Mouse (Mus musculus) heart, postnatal 0 days (tissue): ENCODE measurements around the gene Fndc3a. TPM values are rescaled to one million over a fixed set of nuclear protein-coding genes. Genes with fewer than 3 reads are reported as not detected.

Experiments
- ATAC-seq: fragments of 200-750 bp; cut with Nextera tagmentation; 2 replicates; pipeline ENCODE4 v1.8.0; 2017; ENCODE audit warnings: low read depth, moderate number of reproducible peaks, moderate library complexity; ENCODE audit not compliant: insufficient read depth
- DNase-seq: peaks from one replicate; pipeline ENCODE4 v3.0.0-alpha.2; 2016; ENCODE audit warnings: low spot score
- H3K27ac ChIP-seq: fragments of 300-500 bp; sonication (generic); 2 replicates; pipeline ENCODE4 v1.5.1; 2014; ENCODE audit warnings: low read depth, mild to moderate bottlenecking
- H3K27me3 ChIP-seq: fragments of 300-500 bp; sonication (generic); 2 replicates; pipeline ENCODE4 v1.6.1; 2014; ENCODE audit warnings: low read length, mixed read lengths; ENCODE audit not compliant: control insufficient read depth, insufficient read depth
- H3K36me3 ChIP-seq: fragments of 300-500 bp; sonication (generic); replicated peaks from 2 replicates; pipeline ENCODE4 v1.6.1; 2014; ENCODE audit warnings: low read length, mixed read lengths; ENCODE audit not compliant: control insufficient read depth, insufficient read depth
- H3K4me1 ChIP-seq: fragments of 300-500 bp; sonication (generic); 2 replicates; pipeline ENCODE4 v1.6.1; 2014; ENCODE audit warnings: antibody characterized with exemption; ENCODE audit not compliant: control insufficient read depth, insufficient read depth
- H3K4me2 ChIP-seq: fragments of 300-500 bp; sonication (generic); 2 replicates; pipeline ENCODE4 v1.6.1; 2014; ENCODE audit warnings: low read depth, mild to moderate bottlenecking, low read length, moderate library complexity
- H3K4me3 ChIP-seq: fragments of 300-500 bp; sonication (generic); 2 replicates; pipeline ENCODE4 v1.5.1; 2014; ENCODE audit warnings: low read depth, low read length
- H3K9ac ChIP-seq: fragments of 300-500 bp; sonication (generic); replicated peaks from 2 replicates; pipeline ENCODE4 v1.6.1; 2014; ENCODE audit warnings: low read depth, low read length, mixed read lengths
- H3K9me3 ChIP-seq: fragments of 300-500 bp; sonication (generic); replicated peaks from 2 replicates; pipeline ENCODE4 v1.6.1; 2016; ENCODE audit warnings: low read length; ENCODE audit not compliant: control insufficient read depth
- CTCF ChIP-seq: IDR thresholded peaks from 2 replicates; pipeline ENCODE4 v1.5.1; 2016; ENCODE audit warnings: antibody characterized with exemption, control low read depth, low read depth
- EP300 ChIP-seq: IDR thresholded peaks from 2 replicates; pipeline ENCODE4 v1.6.1; 2016; ENCODE audit warnings: antibody characterized with exemption, low read depth
- WGBS: fragments of 180-500 bp; shearing (Covaris S2); extraction: QIAGEN DNeasy Blood & Tissue Kit; methylation state at CpG from one replicate; pipeline ENCODE4 v1.1.7; 2014; 5-methylcytosine and 5-hydroxymethylcytosine counted together
- polyA plus RNA-seq: library from polyadenylated mRNA; unstranded; fragments of >200 nt; fragmentation: Nextera tagmentation; extraction: Ambion mirVana; gene quantifications from 2 replicates; pipeline ENCODE4 v1.2.1, GENCODE M21; 2015
- total RNA-seq: library from RNA; depleted of rRNA; stranded (reverse); fragments of >200 nt; gene quantifications from 2 replicates; pipeline ENCODE4 v1.2.3, GENCODE M21; 2014; ENCODE audit warnings: low replicate concordance; rRNA removed

Fndc3a gene
- total and polyA plus RNA-seq, 2 experiments from 2014 or later, result 9.5 to 13.9 TPM

DNA sequence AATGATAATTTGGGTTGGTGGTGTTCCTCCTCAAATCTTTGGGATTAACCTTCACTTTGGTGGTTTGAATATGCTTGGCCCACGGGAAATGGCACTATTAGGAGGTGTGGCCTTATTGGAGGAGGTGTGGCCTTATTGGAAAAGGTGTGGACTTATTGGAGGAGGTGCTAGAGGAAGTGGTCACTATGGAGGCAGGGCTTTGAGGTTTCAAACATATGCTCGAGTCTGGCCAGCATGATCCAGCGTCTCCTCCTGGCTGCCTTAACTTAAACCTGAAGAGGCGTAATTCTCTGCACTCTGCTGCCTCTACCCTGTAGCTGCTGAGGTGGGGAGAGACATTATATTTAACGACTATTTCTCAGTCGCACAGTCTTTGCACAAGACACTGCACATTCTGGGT is 206.6 kb downstream of the Fndc3a start:
- Histone ChIP-seq H3K4me3 (no peak overlapping the region), H3K27ac (no peak overlapping the region), H3K9me3 (no peaks in the 10 kb centered on the region), H3K4me1 (peaks cover 8% of the 10 kb centered on the region; the same call in 1 of the 2 replicates), H3K9ac (no peak overlapping the region), H3K27me3 (no peaks in the 10 kb centered on the region), H3K4me2 (no peak overlapping the region), H3K36me3 (no peaks in the 10 kb centered on the region)
- 51% methylated on average over 6 of the region's 6 CpGs for WGBS
- no peak for ATAC-seq
- DNase-seq, result no peak
- TF ChIP-seq CTCF (no peak), EP300 (no peak)

DNA sequence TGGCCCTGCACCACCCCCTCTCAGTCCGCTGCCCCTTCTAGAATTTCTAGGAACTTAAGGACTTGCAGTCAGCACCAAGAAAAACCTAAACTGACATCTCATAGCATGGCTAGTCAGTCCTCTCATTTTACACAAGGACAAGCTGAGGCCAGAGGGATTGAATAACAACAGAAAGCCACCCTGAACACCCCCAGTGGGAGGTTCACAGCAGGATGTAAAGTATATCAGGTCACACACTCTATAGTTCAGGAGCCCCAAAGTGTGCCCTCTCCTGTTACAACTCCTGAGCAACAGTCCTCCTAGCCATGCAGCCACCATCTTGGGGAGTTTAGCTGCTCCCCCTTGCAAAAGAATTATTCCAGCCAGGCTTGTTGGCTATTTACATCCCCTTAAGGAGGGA is 216.0 kb downstream of the Fndc3a start:
- Histone ChIP-seq H3K4me2 (no peak overlapping the region), H3K4me3 (no peak overlapping the region), H3K9ac (no peak overlapping the region), H3K9me3 (no peaks in the 10 kb centered on the region), H3K27me3 (no peaks in the 10 kb centered on the region), H3K4me1 (no peaks in the 10 kb centered on the region), H3K27ac (no peak overlapping the region), H3K36me3 (no peaks in the 10 kb centered on the region)
- TF ChIP-seq CTCF (no peak), EP300 (no peak)
- WGBS, result 87% methylated on average over 1 of the region's 1 CpGs
- DNase-seq (no peak), ATAC-seq (no peak)

DNA sequence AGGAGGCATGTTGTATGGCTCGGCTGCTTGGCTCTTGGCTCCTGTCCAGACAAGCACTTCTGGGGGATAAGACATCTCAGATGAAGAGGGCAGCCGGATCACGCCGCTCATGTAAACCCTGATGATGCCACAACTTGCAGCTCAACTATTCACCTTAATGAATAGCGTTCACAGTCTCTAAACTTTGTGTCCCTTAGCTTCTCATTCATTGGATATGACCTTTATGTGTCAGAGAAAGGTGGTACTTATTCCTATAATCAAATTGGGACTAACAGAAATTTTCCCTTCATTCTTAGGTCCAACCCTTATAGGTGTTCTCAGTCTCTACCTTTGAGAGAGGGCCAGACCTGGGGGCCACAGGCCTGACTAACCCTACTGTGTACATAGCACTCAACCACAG is 218.1 kb downstream of the Fndc3a start, which contains the start of gene Gm9195:
TSS of gene Gm9195 (minus strand) at position 101 of the 400 bp plus-strand sequence.
- Histone ChIP-seq H3K27me3 (no peaks in the 10 kb centered on the region), H3K9ac (no peak within 1 kb of the TSS), H3K9me3 (no peaks in the 10 kb centered on the region), H3K27ac (no peak within 1 kb of the TSS), H3K4me1 (no peaks in the 10 kb centered on the region), H3K36me3 (no peaks in the 10 kb centered on the region), H3K4me3 (no peak within 1 kb of the TSS), H3K4me2 (no peak within 1 kb of the TSS)
- WGBS, result 53% methylated on average over 5 of the region's 5 CpGs
- TF ChIP-seq CTCF, result no peak
- TF ChIP-seq EP300, result no peak
- DNase-seq, result no peak
- no peak for ATAC-seq

DNA sequence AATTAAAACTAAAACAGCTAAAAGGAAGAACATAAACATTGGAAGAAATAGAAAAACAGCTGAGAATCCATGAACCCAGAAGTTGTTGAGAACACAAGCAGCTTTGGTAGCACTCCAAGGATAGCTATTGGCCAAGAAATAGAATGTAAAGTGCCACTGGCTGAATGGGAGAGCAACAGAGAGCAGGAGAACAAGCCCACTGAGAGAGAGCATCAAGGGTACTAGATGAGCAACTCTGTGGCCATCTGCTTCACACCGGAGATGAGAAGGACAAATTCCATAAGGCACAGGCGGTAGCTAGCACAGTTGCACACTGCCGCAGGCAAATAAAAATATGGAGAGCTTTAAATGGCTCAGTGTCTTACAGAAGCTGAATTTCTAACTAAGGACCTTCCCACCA is 219.4 kb downstream of the Fndc3a start:
- no peaks in the 10 kb centered on the region for H3K27me3 ChIP-seq
- H3K9me3 ChIP-seq, result no peaks in the 10 kb centered on the region
- no peak for DNase-seq
- H3K9ac ChIP-seq, result no peak overlapping the region
- H3K4me1 ChIP-seq, result no peaks in the 10 kb centered on the region
- H3K36me3 ChIP-seq, result no peaks in the 10 kb centered on the region
- no peak for ATAC-seq
- H3K27ac ChIP-seq, result no peak overlapping the region
- H3K4me2 ChIP-seq, result no peak overlapping the region
- no peak for TF ChIP-seq EP300
- TF ChIP-seq CTCF, result no peak
- 86% methylated on average over 3 of the region's 3 CpGs for WGBS
- no peak overlapping the region for H3K4me3 ChIP-seq

Other genes with a start within 250 kb of the Fndc3a start
- gene Gm9195, start 218.2 kb downstream of the Fndc3a start, total RNA-seq, result not detected in 2 replicates
- gene Gm9195, start 218.2 kb downstream of the Fndc3a start, polyA plus RNA-seq, result not detected in 2 replicates